Mouse (Mus musculus): Measurements from ENCODE around the gene Wdr31.

Gene Wdr31

DNA sequence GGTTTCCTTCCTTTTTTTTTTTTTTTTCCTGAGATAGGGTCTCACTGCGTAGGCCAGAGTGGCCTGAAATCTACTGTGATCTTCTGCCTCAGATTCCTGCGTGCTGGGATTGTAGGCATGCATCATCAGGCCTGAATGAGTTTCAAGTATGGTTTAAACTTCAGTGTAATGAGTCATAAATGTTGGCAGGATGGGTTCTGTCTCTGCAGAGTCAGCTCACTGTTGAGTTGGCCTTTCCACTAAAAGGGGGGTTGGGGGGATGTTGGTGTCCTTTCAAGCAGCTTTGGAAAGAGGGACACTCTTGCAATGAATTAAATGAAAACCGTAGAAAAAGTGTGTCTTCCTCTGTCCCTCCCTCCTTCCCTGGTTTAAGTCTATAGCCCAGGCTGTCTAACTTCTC is 71.7 kb downstream of the Wdr31 start:
- in situ Hi-C loops (cut with MboI, MseI), result no loop called here

Measured in T-helper 2 cell (primary cell).